Mouse (Mus musculus): ENCODE data around the gene Mical2.

The Mical2 gene

GRCm38 (mm10) chr7:112283606-112284310, 58.1 kb downstream of the Mical2 start:
- no peak for DNase-seq

- DNase-seq: no peak
Observed at GRCm38 (mm10) chr7:112285573-112285972, 59.9 kb downstream of the Mical2 start.

GRCm38 (mm10) chr7:112288352-112289107, 62.9 kb downstream of the Mical2 start:
- DNase-seq: no peak

- DNase-seq: no peak
Observed at GRCm38 (mm10) chr7:112289514-112289913, 63.9 kb downstream of the Mical2 start.

- DNase-seq: no peak
Observed at GRCm38 (mm10) chr7:112289990-112290389, 64.3 kb downstream of the Mical2 start.

- no peak for DNase-seq
Observed at GRCm38 (mm10) chr7:112293456-112294104, 67.9 kb downstream of the Mical2 start.

- no peak for DNase-seq
Observed at GRCm38 (mm10) chr7:112295426-112296221, 70.0 kb downstream of the Mical2 start.

- DNase-seq: no peak
Observed at GRCm38 (mm10) chr7:112298032-112298431, 72.4 kb downstream of the Mical2 start.

- DNase-seq: no peak
Observed at GRCm38 (mm10) chr7:112298871-112299422, 73.3 kb downstream of the Mical2 start.

- no peak for DNase-seq
Observed at GRCm38 (mm10) chr7:112299521-112300096, 74.0 kb downstream of the Mical2 start.

- DNase-seq: no peak
Observed at GRCm38 (mm10) chr7:112300141-112300540, 74.5 kb downstream of the Mical2 start.

GRCm38 (mm10) chr7:112301052-112301451, 75.4 kb downstream of the Mical2 start:
- DNase-seq: no peak

- DNase-seq: no peak
Observed at GRCm38 (mm10) chr7:112304382-112304781, 78.7 kb downstream of the Mical2 start.

- DNase-seq: no peak
Observed at GRCm38 (mm10) chr7:112309289-112310016, 83.8 kb downstream of the Mical2 start.

- DNase-seq: peak; percentile 44
Observed at GRCm38 (mm10) chr7:112310017-112310360, 84.3 kb downstream of the Mical2 start.

GRCm38 (mm10) chr7:112313211-112313610, 87.6 kb downstream of the Mical2 start:
- no peak for DNase-seq

- DNase-seq: no peak
Observed at GRCm38 (mm10) chr7:112313670-112314069, 88.0 kb downstream of the Mical2 start.

GRCm38 (mm10) chr7:112316239-112316638, 90.6 kb downstream of the Mical2 start:
- DNase-seq: no peak

GRCm38 (mm10) chr7:112317491-112317890, 91.8 kb downstream of the Mical2 start:
- no peak for DNase-seq

- DNase-seq: no peak
Observed at GRCm38 (mm10) chr7:112318306-112318705, 92.7 kb downstream of the Mical2 start.

GRCm38 (mm10) chr7:112319419-112319818, 93.8 kb downstream of the Mical2 start:
- peak; percentile 28 for DNase-seq
